Mouse (Mus musculus) liver, adult 2 months (tissue): Measurements from ENCODE around the gene Chchd3.

Experiments used
- CTCF ChIP-seq: fragments of 200-500 bp; IDR thresholded peaks from 2 replicates; pipeline ENCODE4 v1.5.1; 2011; ENCODE audit warnings: low read depth, low read length, control low read depth
- POLR2A ChIP-seq: fragments of 200-500 bp; IDR thresholded peaks from 2 replicates; pipeline ENCODE4 v1.6.1; 2011; ENCODE audit warnings: low read length, control low read depth; ENCODE audit not compliant: insufficient read depth; ENCODE audit errors: extremely low read depth

- no peak for TF ChIP-seq CTCF
- no peak for TF ChIP-seq POLR2A
These were observed 279.5 kb downstream of the Chchd3 start for GRCm38 (mm10) chr6:32780602-32781001.
